Mouse (Mus musculus) embryonic facial prominence, embryonic 11.5 days (tissue): Measurements from ENCODE around the gene Il1r1. TPM values are rescaled to one million over a fixed set of nuclear protein-coding genes. Genes with fewer than 3 reads are reported as not detected.

Experiments
- ATAC-seq: fragments of 200-750 bp; cut with Nextera tagmentation; replicated peaks from 2 replicates; pipeline ENCODE4 v1.8.0; 2017; ENCODE audit warnings: low read depth; ENCODE audit not compliant: insufficient number of reproducible peaks, low FRiP score, low TSS enrichment
- DNase-seq: peaks from one replicate; pipeline ENCODE4 v3.0.0-alpha.2; 2015; ENCODE audit warnings: low spot score
- H3K27ac ChIP-seq: fragments of 300-500 bp; sonication (generic); replicated peaks from 2 replicates; pipeline ENCODE4 v1.5.1; 2014; ENCODE audit warnings: mild to moderate bottlenecking, low read depth, low read length, control low read depth
- H3K27me3 ChIP-seq: fragments of 300-500 bp; sonication (generic); 2 replicates; pipeline ENCODE4 v1.6.1; 2014; ENCODE audit warnings: mild to moderate bottlenecking, low read length, moderate library complexity, mixed read lengths; ENCODE audit not compliant: control insufficient read depth, insufficient read depth
- H3K36me3 ChIP-seq: fragments of 300-500 bp; sonication (generic); replicated peaks from 2 replicates; pipeline ENCODE4 v1.6.1; 2014; ENCODE audit warnings: low read depth, mild to moderate bottlenecking, low read length, moderate library complexity, mixed read lengths; ENCODE audit not compliant: control insufficient read depth, insufficient read depth
- H3K4me1 ChIP-seq: fragments of 300-500 bp; sonication (generic); 2 replicates; pipeline ENCODE4 v1.6.1; 2014; ENCODE audit warnings: low read length, mixed read lengths; ENCODE audit not compliant: control insufficient read depth, insufficient read depth
- H3K4me2 ChIP-seq: fragments of 300-500 bp; sonication (generic); 2 replicates; pipeline ENCODE4 v1.6.1; 2014; ENCODE audit warnings: low read depth, mild to moderate bottlenecking, control low read depth, low read length, moderate library complexity
- H3K4me3 ChIP-seq: fragments of 300-500 bp; sonication (generic); 2 replicates; pipeline ENCODE4 v1.5.1; 2014; ENCODE audit warnings: low read depth, low read length, control low read depth
- H3K9ac ChIP-seq: fragments of 300-500 bp; sonication (generic); replicated peaks from 2 replicates; pipeline ENCODE4 v1.6.1; 2014; ENCODE audit warnings: mild to moderate bottlenecking, control low read depth, low read length
- H3K9me3 ChIP-seq: fragments of 300-500 bp; sonication (generic); replicated peaks from 2 replicates; pipeline ENCODE4 v1.6.1; 2016; ENCODE audit warnings: mild to moderate bottlenecking, low read length, inconsistent platforms, mixed read lengths; ENCODE audit not compliant: control insufficient read depth
- WGBS: fragments of 180-500 bp; shearing (Covaris S2); extraction: QIAGEN DNeasy Blood & Tissue Kit; methylation state at CpG from one replicate; pipeline ENCODE4 v1.1.7; 2014; 5-methylcytosine and 5-hydroxymethylcytosine counted together
- polyA plus RNA-seq: library from polyadenylated mRNA; unstranded; fragments of >200 nt; fragmentation: Nextera tagmentation; extraction: Ambion mirVana; gene quantifications from 2 replicates; pipeline ENCODE4 v1.2.1, GENCODE M21; 2014

Gene Il1r1
- polyA plus RNA-seq, 1 experiment from 2014 or later, result 1.00 TPM

DNA sequence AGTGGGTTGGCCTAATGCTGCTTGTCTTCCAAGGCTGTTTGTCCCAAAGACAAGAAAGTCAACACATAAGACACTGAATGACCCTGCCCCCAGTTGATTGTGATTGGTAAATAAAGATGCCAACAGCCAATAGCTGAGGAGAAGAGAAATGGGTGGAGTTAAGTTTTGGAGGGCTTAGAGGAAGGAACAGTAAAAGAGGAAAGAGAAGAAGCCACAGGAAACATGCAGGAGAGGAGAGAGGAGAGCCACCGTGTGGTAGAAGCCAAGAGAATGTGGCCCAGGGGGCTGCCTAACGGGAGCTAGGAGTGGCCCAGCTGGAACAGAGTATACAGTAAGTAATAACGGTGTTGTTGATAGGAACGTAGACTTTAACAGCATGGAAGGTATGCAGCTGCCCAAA, 25.5 kb downstream of the Il1r1 start:
- Histone ChIP-seq H3K4me2 (no peak overlapping the region), H3K4me1 (no peaks in the 10 kb centered on the region), H3K9ac (no peak overlapping the region), H3K36me3 (no peaks in the 10 kb centered on the region), H3K9me3 (no peaks in the 10 kb centered on the region), H3K27me3 (no peaks in the 10 kb centered on the region), H3K27ac (no peak overlapping the region), H3K4me3 (no peak overlapping the region)
- 59% methylated on average over 4 of the region's 4 CpGs for WGBS
- DNase-seq (no peak), ATAC-seq (no peak)

- H3K4me1 ChIP-seq, result no peaks in the 10 kb centered on the region
- no peak overlapping the region for H3K9ac ChIP-seq
- no peaks in the 10 kb centered on the region for H3K36me3 ChIP-seq
- H3K4me3 ChIP-seq, result no peak overlapping the region
- WGBS, result 80% methylated on average over 6 of the region's 6 CpGs
- no peaks in the 10 kb centered on the region for H3K9me3 ChIP-seq
- H3K27me3 ChIP-seq, result no peaks in the 10 kb centered on the region
- no peak overlapping the region for H3K4me2 ChIP-seq
- ATAC-seq, result no peak
- no peak for DNase-seq
- no peak overlapping the region for H3K27ac ChIP-seq
Observed at GRCm38 (mm10) chr1:40252507-40252906, 27.6 kb downstream of the Il1r1 start.

DNA sequence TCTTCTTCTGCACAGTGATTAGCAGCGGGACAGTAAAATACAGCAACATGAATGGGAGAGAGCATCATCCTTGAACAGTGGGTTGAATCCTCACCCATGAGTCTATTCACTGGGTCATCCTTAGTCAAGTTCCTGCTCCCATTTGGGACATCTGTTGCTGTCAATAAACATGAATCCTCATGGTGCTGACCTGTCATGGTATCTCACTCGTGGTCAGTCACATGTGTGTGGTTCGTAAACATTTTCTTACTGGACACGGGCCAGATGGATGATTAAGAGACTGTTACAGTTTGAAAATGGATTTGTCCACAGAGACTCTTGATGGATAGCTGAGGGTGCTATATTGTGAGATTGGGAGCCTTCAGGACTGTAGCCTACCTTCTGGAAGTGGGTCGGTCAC, 29.1 kb downstream of the Il1r1 start:
- no peak for ATAC-seq

GRCm38 (mm10) chr1:40254347-40255057, 29.6 kb downstream of the Il1r1 start:
- Histone ChIP-seq H3K4me3 (no peak overlapping the region), H3K4me2 (no peak overlapping the region), H3K9me3 (no peaks in the 10 kb centered on the region), H3K9ac (no peak overlapping the region), H3K27me3 (no peaks in the 10 kb centered on the region), H3K4me1 (no peaks in the 10 kb centered on the region), H3K27ac (no peak overlapping the region), H3K36me3 (no peaks in the 10 kb centered on the region)
- WGBS, result 48% methylated on average over 3 of the region's 3 CpGs
- no peak for DNase-seq
- no peak for ATAC-seq

More for the DNA sequence above, 29.1 kb downstream of the Il1r1 start:
- Histone ChIP-seq H3K27me3 (no peaks in the 10 kb centered on the region), H3K9ac (no peak overlapping the region), H3K4me2 (no peak overlapping the region), H3K4me3 (no peak overlapping the region), H3K36me3 (no peaks in the 10 kb centered on the region), H3K27ac (no peak overlapping the region), H3K9me3 (no peaks in the 10 kb centered on the region), H3K4me1 (no peaks in the 10 kb centered on the region)
- WGBS, result 85% methylated on average over 5 of the region's 5 CpGs
- no peak for DNase-seq

- Histone ChIP-seq H3K27ac (no peak overlapping the region), H3K9ac (no peak overlapping the region), H3K4me2 (no peak overlapping the region), H3K4me3 (no peak overlapping the region), H3K36me3 (no peaks in the 10 kb centered on the region), H3K9me3 (no peaks in the 10 kb centered on the region), H3K4me1 (peaks cover 2% of the 10 kb centered on the region; the same call in 1 of the 2 replicates), H3K27me3 (no peaks in the 10 kb centered on the region)
- DNase-seq (no peak), ATAC-seq (no peak)
- 71% methylated on average over 9 of the region's 9 CpGs for WGBS
Observed at GRCm38 (mm10) chr1:40262441-40263121, 37.7 kb downstream of the Il1r1 start.

DNA sequence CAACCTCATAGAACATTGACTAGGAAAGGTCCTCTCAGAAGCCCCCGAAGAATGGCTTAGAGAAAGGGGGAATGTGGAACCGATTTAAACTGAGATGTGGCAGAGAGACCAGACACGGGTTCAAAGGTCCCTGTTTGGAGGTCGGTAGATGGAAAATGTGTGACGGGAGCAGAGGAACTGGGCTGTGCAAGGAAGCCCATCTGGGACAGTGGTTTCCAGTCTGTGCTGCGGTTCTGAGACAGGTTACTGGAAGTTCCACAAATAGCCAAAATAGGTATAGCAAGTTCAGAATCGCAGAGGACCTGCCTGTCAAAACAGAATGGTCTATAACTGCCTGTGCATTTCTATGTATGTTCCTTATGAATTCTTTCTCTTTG, 38.2 kb downstream of the Il1r1 start:
- no peaks in the 10 kb centered on the region for H3K27me3 ChIP-seq
- DNase-seq (no peak), ATAC-seq (no peak)
- H3K9ac ChIP-seq, result no peak overlapping the region
- no peaks in the 10 kb centered on the region for H3K9me3 ChIP-seq
- no peak overlapping the region for H3K4me3 ChIP-seq
- peaks cover 2% of the 10 kb centered on the region; the same call in 1 of the 2 replicates for H3K4me1 ChIP-seq
- H3K4me2 ChIP-seq, result no peak overlapping the region
- no peaks in the 10 kb centered on the region for H3K36me3 ChIP-seq
- H3K27ac ChIP-seq, result no peak overlapping the region
- 49% methylated on average over 7 of the region's 7 CpGs for WGBS

- Histone ChIP-seq H3K36me3 (no peaks in the 10 kb centered on the region), H3K27ac (no peak overlapping the region), H3K4me3 (no peak overlapping the region), H3K9ac (no peak overlapping the region), H3K27me3 (no peaks in the 10 kb centered on the region), H3K4me1 (peaks cover 2% of the 10 kb centered on the region; the same call in 1 of the 2 replicates), H3K4me2 (no peak overlapping the region), H3K9me3 (no peaks in the 10 kb centered on the region)
- DNase-seq (no peak), ATAC-seq (no peak)
- WGBS, result 95% methylated on average over 8 of the region's 8 CpGs
Observed at GRCm38 (mm10) chr1:40263679-40264078, 38.8 kb downstream of the Il1r1 start.

DNA sequence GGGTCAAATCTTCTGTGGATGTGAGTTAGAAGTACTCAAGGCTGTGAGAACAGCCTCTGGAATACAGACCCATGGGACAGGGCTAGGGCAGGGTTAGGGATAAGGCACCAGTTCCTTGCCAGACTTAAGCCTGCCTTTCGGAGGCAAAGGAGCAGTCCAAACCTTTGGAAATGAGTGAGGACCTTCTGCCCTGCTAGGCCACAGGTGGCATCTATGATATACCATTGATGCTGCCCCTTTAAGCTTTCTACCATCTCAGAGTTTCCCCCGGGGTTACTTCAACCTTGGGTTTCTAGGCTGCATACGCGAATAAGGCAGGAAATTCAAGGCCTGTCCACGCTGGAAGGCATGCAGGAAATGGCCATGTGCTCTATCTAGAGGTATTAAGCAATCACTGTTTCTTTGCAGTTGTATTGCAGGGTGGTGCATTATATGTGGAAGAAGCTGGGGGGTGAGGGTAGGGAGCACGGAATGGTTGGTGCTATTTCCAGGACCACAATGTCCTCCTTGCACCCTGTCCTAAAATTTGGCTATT, 40.5 kb downstream of the Il1r1 start:
- H3K4me2 ChIP-seq, result no peak overlapping the region
- peaks cover 2% of the 10 kb centered on the region; the same call in 1 of the 2 replicates for H3K4me1 ChIP-seq
- H3K9ac ChIP-seq, result no peak overlapping the region
- ATAC-seq (no peak), DNase-seq (no peak)
- no peak overlapping the region for H3K27ac ChIP-seq
- WGBS, result 77% methylated on average over 6 of the region's 6 CpGs
- no peaks in the 10 kb centered on the region for H3K9me3 ChIP-seq
- no peaks in the 10 kb centered on the region for H3K36me3 ChIP-seq
- H3K4me3 ChIP-seq, result no peak overlapping the region
- no peaks in the 10 kb centered on the region for H3K27me3 ChIP-seq
